Mouse (Mus musculus) layer of hippocampus, adult 2 months (tissue): ENCODE measurements around the gene Sugt1. TPM values are rescaled to one million over a fixed set of nuclear protein-coding genes. Genes with fewer than 3 reads are reported as not detected.

Source experiments
- DNase-seq, 2 experiments: peaks; one replicate each; pipeline ENCODE4 v3.0.0; 2022; ENCODE audit warnings: low spot score in 2 of 2
- H3K27ac ChIP-seq: fragments of 200-600 bp; 2 replicates; pipeline ENCODE4 v1.8.1; 2022
- H3K4me3 ChIP-seq: fragments of 200-600 bp; 2 replicates; pipeline ENCODE4 v1.8.1; 2022; ENCODE audit warnings: mild to moderate bottlenecking
- CTCF ChIP-seq: fragments of 200-600 bp; conservative IDR thresholded peaks from 2 replicates; pipeline ENCODE4 v1.8.1; 2022; ENCODE audit warnings: antibody characterized with exemption, mild to moderate bottlenecking, moderate library complexity
- long read RNA-seq, 2 experiments: library from polyadenylated mRNA; stranded (forward); transcript quantifications; one replicate each; pipeline ENCODE4 v2.0.0; 2021; ENCODE audit warnings: borderline mapping rate in 2 of 2
- total RNA-seq, 2 experiments: library from RNA; stranded (reverse); gene quantifications; 2 replicates each; pipeline ENCODE4 v1.2.3; 2021

Sugt1 gene
- total RNA-seq, result 10 to 100 TPM; 89.7 to 92.1 TPM
- long read RNA-seq, experiment 1, full-length matches to known transcripts, result 33 of 46 reads
- long read RNA-seq, experiment 1, partial matches to known transcripts, result 1 of 46 reads
- long read RNA-seq, experiment 1, other reads (novel, unspliced or antisense), result 12 of 46 reads
- long read RNA-seq, experiment 2, full-length matches to known transcripts, result 43 of 61 reads
- long read RNA-seq, experiment 2, partial matches to known transcripts, result 1 of 61 reads
- long read RNA-seq, experiment 2, other reads (novel, unspliced or antisense), result 17 of 61 reads

DNA sequence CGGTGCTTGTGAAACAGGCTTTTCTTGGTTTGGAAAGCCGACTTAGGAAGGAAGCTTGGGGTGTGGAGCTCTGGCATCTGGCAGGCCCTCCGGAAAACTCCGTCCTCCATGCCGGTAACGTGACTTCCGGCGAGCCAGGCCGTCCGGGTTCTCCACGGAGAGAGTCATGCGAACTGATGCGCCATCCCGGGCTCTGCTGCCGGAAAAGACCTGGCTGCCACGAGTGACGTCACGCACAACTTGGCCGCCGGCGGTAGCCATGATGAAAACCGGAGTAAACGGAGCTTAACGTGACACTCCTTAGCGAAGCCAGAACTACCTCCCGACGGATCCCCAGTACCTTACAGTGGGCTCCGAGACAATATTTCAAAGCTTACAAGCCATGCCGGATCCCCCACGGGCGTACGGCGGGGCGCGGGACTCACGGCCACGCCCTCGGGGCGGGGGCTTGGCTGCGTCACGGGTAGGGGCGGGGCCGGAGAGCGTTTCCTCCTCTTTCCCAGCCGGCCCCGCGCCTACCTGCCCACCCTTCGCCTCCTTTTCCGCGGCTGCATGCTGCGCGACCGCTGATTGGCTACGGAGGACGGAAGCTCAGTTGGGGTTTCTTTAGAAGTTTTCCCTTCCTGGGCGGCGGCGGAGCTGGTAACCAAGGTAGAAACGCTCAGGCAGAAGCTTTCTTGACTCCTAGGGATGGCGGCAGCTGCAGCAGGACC lies at the start of gene Sugt1:
TSS of gene Sugt1 (plus strand) at position 553 of the 713 bp plus-strand sequence.
- Histone ChIP-seq H3K27ac (peak within 1 kb of the TSS; percentile 99), H3K4me3 (peak within 1 kb of the TSS; percentile 68)
- peak; percentile 95 to 96 for DNase-seq

DNA sequence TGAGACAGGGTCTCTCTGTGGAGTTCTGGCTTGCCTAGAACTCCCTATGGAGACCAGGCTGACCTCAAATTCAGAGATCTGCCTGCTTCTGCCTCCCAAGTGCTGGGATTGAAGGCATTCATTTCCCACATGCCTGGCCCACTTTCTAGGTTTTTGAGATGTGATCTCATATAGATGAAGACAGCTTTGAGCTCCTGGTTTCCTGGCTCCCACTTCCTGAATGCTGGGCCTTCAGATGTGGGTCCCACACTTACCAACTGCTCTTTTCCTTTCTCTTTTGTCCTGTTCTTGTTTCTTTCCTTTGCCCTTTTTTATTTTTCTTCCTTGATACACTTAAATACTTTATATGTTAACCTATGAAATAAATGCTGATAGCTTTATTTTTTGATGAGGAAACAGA lies 49.6 kb upstream of the Sugt1 start:
- no peak for DNase-seq
- TF ChIP-seq CTCF, result no peak
- Histone ChIP-seq H3K4me3 (no peak overlapping the region), H3K27ac (no peak overlapping the region)

More for the DNA sequence above, at the start of gene Sugt1:
- no peak for TF ChIP-seq CTCF

DNA sequence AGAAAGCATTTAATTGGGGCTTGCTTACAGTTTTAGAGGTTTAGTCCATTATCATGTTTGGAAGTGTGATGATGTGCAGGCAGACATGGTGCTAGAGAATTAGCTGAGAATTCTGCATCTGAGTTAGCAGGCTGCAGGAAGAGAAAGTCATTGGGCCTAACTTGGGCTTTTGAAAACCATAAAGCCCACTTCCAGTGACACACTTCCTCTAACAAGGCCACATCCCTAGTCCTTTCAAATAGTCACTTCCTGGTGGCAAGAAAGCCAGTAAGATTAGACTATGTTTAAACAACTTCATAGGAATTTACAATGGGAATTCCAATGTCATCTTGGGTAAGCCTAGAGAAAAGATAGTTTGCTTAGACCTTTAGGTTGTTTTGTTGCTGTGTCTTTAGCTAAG lies 45.9 kb upstream of the Sugt1 start:
- Histone ChIP-seq H3K4me3 (no peak overlapping the region), H3K27ac (no peak overlapping the region)
- DNase-seq, result no peak
- TF ChIP-seq CTCF, result no peak

DNA sequence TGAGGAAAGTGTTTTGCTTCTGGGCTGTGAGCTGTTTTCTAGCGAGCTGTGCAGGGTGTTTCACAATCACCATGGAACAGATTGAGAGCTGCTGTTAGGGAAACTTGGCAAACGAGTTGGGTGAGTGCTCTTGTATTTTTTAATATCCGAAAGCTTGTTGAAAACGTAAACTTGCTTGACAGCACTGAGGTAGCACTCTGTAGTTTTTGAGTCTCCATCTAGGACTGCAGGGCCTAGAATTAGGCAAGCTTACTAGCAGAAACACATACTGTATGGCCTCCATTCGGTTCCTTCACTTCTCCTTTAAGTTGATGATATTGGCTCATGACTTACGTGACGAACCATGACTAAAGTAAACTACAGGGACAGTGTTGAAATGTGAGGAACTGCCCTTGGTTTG lies 38.1 kb upstream of the Sugt1 start:
- DNase-seq, result peak; percentile 59 to 61
- peak; percentile 20; the same call in 1 of the 2 replicates for TF ChIP-seq CTCF
- Histone ChIP-seq H3K4me3 (no peak overlapping the region), H3K27ac (peak overlapping the region; percentile 73)

DNA sequence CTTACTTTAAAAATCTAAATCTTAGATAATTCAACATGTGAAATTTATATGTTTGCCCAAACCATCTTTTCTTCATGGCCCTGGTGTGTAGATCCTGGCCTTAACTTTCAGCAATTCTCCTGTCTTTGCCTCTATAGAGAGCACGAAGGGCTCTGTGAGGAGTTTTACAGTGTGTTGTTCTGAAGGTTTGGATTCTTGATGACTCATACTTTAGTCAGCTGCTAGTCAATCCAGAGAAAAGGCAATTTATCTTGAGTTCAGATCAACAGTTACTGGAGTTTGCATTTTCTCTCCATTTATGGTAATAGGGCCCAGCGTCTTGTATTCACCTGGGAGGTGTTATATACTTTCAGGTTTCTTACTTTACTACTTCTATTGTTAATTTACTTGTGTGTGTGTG lies 35.6 kb upstream of the Sugt1 start:
- Histone ChIP-seq H3K4me3 (no peak overlapping the region), H3K27ac (no peak overlapping the region)
- DNase-seq, result no peak
- no peak for TF ChIP-seq CTCF

DNA sequence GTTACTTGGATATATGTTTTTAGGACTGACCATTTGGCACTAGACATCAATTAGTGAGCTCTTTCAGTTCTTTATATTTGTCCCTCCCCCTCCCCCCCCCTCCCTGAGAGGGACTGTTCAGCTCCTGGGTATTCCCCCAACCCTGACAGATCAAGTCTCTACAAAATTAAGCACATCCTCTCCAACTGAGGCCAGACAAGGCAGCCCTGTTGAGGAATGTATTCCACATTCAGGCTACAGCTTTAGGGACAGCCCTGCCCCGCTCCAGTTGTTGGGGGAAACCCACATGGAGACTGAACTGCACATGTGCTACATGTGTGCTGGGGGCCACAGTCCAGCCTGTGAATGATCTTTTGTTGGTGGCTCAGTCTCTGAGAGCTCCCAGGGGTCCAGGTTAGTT lies 34.6 kb upstream of the Sugt1 start:
- H3K27ac ChIP-seq, result no peak overlapping the region
- no peak for TF ChIP-seq CTCF
- no peak overlapping the region for H3K4me3 ChIP-seq
- no peak for DNase-seq

- Histone ChIP-seq H3K4me3 (no peak overlapping the region), H3K27ac (no peak overlapping the region)
- no peak for DNase-seq
- TF ChIP-seq CTCF, result no peak
These were observed 29.7 kb upstream of the Sugt1 start for GRCm38 (mm10) chr14:79557796-79558195.

- H3K27ac ChIP-seq, result peak overlapping the region; percentile 12; the same call in 1 of the 2 replicates
- peak in 1 of 2 experiments; percentile 4 for DNase-seq
- peak; percentile 82 for TF ChIP-seq CTCF
- H3K4me3 ChIP-seq, result no peak overlapping the region
These were observed 24.7 kb upstream of the Sugt1 start for GRCm38 (mm10) chr14:79562745-79563144.

GRCm38 (mm10) chr14:79564784-79565183 lies 22.7 kb upstream of the Sugt1 start:
- DNase-seq, result no peak
- TF ChIP-seq CTCF, result peak; percentile 40
- H3K4me3 ChIP-seq, result no peak overlapping the region
- no peak overlapping the region for H3K27ac ChIP-seq

- H3K27ac ChIP-seq, result no peak overlapping the region
- TF ChIP-seq CTCF, result no peak
- no peak for DNase-seq
- no peak overlapping the region for H3K4me3 ChIP-seq
These were observed 13.9 kb upstream of the Sugt1 start for GRCm38 (mm10) chr14:79573482-79574191.

DNA sequence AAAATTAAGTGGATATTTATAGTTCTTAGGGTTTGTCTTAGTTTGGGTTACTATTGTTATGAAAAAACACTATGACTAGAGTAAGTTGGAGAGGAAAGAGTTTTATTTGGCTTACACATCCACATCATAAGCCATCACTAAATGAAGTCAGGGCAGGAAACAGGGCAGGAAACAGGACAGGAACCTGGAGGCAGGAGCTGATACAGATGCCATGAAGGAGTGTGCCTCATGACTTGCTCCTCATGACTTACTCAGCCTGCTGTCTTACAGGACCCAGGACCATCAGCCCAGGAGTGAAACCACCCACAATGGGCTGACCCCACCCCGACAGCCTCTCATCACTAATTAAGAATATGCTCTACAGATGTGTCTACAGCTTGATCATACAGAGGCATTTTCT lies 13.1 kb upstream of the Sugt1 start:
- DNase-seq, result no peak
- TF ChIP-seq CTCF, result no peak
- Histone ChIP-seq H3K4me3 (no peak overlapping the region), H3K27ac (no peak overlapping the region)

DNA sequence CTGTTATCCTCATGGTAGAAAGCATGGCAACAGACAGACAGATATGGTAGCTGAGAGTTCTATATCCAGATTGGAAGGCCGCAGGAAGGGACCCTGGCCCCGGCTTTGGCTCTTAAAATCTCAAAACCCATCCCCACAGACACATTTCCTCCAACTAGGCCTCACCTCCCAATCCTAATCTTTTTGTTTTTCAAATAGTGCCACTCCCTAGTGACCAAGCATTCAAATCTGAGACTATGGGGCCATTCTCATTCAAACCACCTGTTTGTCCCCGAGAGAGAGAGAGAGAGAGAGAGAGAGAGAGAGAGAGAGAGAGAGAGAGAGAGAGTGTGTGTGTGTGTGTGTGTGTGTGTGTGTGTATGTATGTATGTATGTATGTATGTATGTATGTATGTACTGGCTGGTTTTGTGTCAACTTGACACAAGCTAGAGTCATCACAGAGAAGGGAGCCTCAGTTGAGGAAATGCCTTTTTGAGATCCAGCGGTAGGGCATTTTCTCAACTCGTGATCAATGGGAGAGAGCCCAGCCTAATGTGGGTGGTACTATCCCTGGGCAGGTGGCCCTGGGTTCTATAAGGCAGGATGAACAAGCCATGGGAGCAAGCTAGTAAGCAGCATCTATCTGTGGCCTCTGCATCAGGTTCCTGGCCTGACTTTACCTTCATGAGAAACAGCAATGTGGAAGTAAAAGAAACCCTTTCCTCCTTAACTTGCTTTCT lies 3.8 kb upstream of the Sugt1 start:
- Histone ChIP-seq H3K4me3 (no peak overlapping the region), H3K27ac (no peak overlapping the region)
- no peak for DNase-seq
- TF ChIP-seq CTCF, result no peak
